In the genomic region with DNA sequence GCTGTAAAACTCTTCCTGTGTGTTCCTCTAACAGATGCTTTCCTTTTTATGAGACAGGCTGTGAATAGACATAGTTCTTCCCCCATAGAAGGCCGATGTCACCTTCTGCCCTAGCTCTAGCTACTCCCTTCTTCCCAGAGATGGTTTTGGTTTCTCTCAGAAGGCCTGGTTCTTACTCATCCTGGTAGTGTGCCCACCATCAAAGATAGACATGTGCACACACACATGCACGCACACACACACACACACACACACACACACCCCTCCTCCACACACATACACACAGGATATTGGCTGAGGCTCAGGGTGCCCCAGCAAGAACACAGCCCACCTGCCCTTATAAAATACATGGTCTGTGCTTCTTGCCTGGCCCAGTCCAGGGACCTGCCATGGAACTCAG, we compare ENCODE assay signal across 12 mouse cellular contexts.
"Had no signal": no experiment of that assay in that cellular context is flagged by ENCODE, and none has a peak within 500 bp of the region (broad histone marks: within the 10 kb centered on the region; RNA-seq: fewer than 3 reads in every experiment).

No protein-coding gene starts in this region.

- H3K4me2 ChIP-seq: liver, embryonic 13.5 days; lung, embryonic 15.5 days had no signal

- ATAC-seq: intestine, postnatal 0 days; liver, postnatal 0 days had no signal

- DNase-seq: liver, embryonic 13.5 days; liver, postnatal 0 days; lung, postnatal 14 days; right cerebral cortex, postnatal 4 days; spleen, adult 18-20 months; thymus, adult 18-20 months; thymus, postnatal 14 days had no signal

- H3K27ac ChIP-seq: kidney, postnatal 0 days; limb, embryonic 10.5 days; liver, embryonic 13.5 days; lung, embryonic 15.5 days; macrophage had no signal

- H3K9me3 ChIP-seq: limb, embryonic 10.5 days; liver, embryonic 13.5 days; lung, embryonic 15.5 days had no signal

- H3K4me3 ChIP-seq: limb, embryonic 10.5 days; liver, embryonic 13.5 days; lung, embryonic 15.5 days had no signal

- H3K9ac ChIP-seq: liver, embryonic 13.5 days; liver, postnatal 0 days; lung, embryonic 15.5 days had no signal

- H3K36me3 ChIP-seq: limb, embryonic 10.5 days; liver, embryonic 13.5 days; lung, embryonic 15.5 days had no signal
